Mouse (Mus musculus) heart, embryonic 12.5 days (tissue): Measurements from ENCODE around the gene Agbl1. TPM values are rescaled to one million over a fixed set of nuclear protein-coding genes. Genes with fewer than 3 reads are reported as not detected.

Source experiments
- ATAC-seq: fragments of 200-750 bp; cut with Nextera tagmentation; 2 replicates; pipeline ENCODE4 v1.8.0; 2017; ENCODE audit warnings: moderate TSS enrichment, moderate library complexity; ENCODE audit not compliant: insufficient number of reproducible peaks, low FRiP score
- H3K27ac ChIP-seq: fragments of 300-500 bp; sonication (generic); 2 replicates; pipeline ENCODE4 v1.5.1; 2016; ENCODE audit warnings: mild to moderate bottlenecking, moderate library complexity; ENCODE audit not compliant: poor library complexity, severe bottlenecking
- H3K27me3 ChIP-seq: fragments of 300-500 bp; sonication (generic); replicated peaks from 2 replicates; pipeline ENCODE4 v1.6.1; 2016; ENCODE audit warnings: mild to moderate bottlenecking, moderate library complexity
- H3K36me3 ChIP-seq: fragments of 300-500 bp; sonication (generic); 2 replicates; pipeline ENCODE4 v1.6.1; 2016; ENCODE audit warnings: mild to moderate bottlenecking, moderate library complexity
- H3K4me1 ChIP-seq: fragments of 300-500 bp; sonication (generic); replicated peaks from 2 replicates; pipeline ENCODE4 v1.6.1; 2016; ENCODE audit warnings: mild to moderate bottlenecking
- H3K4me2 ChIP-seq: fragments of 300-500 bp; sonication (generic); 2 replicates; pipeline ENCODE4 v1.6.1; 2016; ENCODE audit warnings: mild to moderate bottlenecking, moderate library complexity
- H3K4me3 ChIP-seq: fragments of 300-500 bp; sonication (generic); 2 replicates; pipeline ENCODE4 v1.5.1; 2016; ENCODE audit warnings: mild to moderate bottlenecking
- H3K9ac ChIP-seq: fragments of 300-500 bp; sonication (generic); 2 replicates; pipeline ENCODE4 v1.6.1; 2016; ENCODE audit warnings: mild to moderate bottlenecking, moderate library complexity
- H3K9me3 ChIP-seq: fragments of 300-500 bp; sonication (generic); replicated peaks from 2 replicates; pipeline ENCODE4 v1.6.1; 2016; ENCODE audit warnings: mild to moderate bottlenecking, moderate library complexity
- WGBS: fragments of 180-500 bp; shearing (Covaris S2); methylation state at CpG from one replicate; pipeline ENCODE4 v1.1.7; 2016; 5-methylcytosine and 5-hydroxymethylcytosine counted together
- polyA plus RNA-seq: library from polyadenylated mRNA; unstranded; fragments of >200 nt; fragmentation: Nextera tagmentation; extraction: Ambion mirVana; gene quantifications from 2 replicates; pipeline ENCODE4 v1.2.1, GENCODE M21; 2016

Gene Agbl1
- polyA plus RNA-seq, 1 experiment from 2014 or later, result not detected

- 53% methylated on average over 2 of the region's 2 CpGs for WGBS
- Histone ChIP-seq H3K4me2 (no peak overlapping the region), H3K9ac (no peak overlapping the region), H3K4me3 (no peak overlapping the region), H3K27ac (no peak overlapping the region), H3K4me1 (no peaks in the 10 kb centered on the region), H3K27me3 (no peaks in the 10 kb centered on the region), H3K9me3 (no peaks in the 10 kb centered on the region), H3K36me3 (no peaks in the 10 kb centered on the region)
- ATAC-seq, result no peak
These were observed 236.7 kb downstream of the Agbl1 start for GRCm38 (mm10) chr7:76466427-76466826.

GRCm38 (mm10) chr7:76474233-76474632 is 244.5 kb downstream of the Agbl1 start:
- Histone ChIP-seq H3K9ac (no peak overlapping the region), H3K27ac (no peak overlapping the region), H3K4me2 (no peak overlapping the region), H3K27me3 (no peaks in the 10 kb centered on the region), H3K9me3 (no peaks in the 10 kb centered on the region), H3K36me3 (no peaks in the 10 kb centered on the region), H3K4me1 (no peaks in the 10 kb centered on the region), H3K4me3 (no peak overlapping the region)
- no peak for ATAC-seq
- 53% methylated on average over 6 of the region's 6 CpGs for WGBS

- no peak overlapping the region for H3K27ac ChIP-seq
- H3K4me1 ChIP-seq, result no peaks in the 10 kb centered on the region
- H3K27me3 ChIP-seq, result no peaks in the 10 kb centered on the region
- no peaks in the 10 kb centered on the region for H3K36me3 ChIP-seq
- 74% methylated on average over 2 of the region's 2 CpGs for WGBS
- H3K4me2 ChIP-seq, result no peak overlapping the region
- no peak overlapping the region for H3K9ac ChIP-seq
- no peak overlapping the region for H3K4me3 ChIP-seq
- H3K9me3 ChIP-seq, result no peaks in the 10 kb centered on the region
- no peak for ATAC-seq
These were observed 255.9 kb downstream of the Agbl1 start for GRCm38 (mm10) chr7:76485546-76485945.

GRCm38 (mm10) chr7:76487519-76487918 is 257.8 kb downstream of the Agbl1 start:
- H3K9ac ChIP-seq, result no peak overlapping the region
- H3K9me3 ChIP-seq, result no peaks in the 10 kb centered on the region
- WGBS, result 75% methylated on average over 5 of the region's 5 CpGs
- no peak overlapping the region for H3K27ac ChIP-seq
- H3K4me3 ChIP-seq, result no peak overlapping the region
- ATAC-seq, result no peak
- no peaks in the 10 kb centered on the region for H3K4me1 ChIP-seq
- no peaks in the 10 kb centered on the region for H3K27me3 ChIP-seq
- no peaks in the 10 kb centered on the region for H3K36me3 ChIP-seq
- H3K4me2 ChIP-seq, result no peak overlapping the region

GRCm38 (mm10) chr7:76524291-76524690 is 294.6 kb downstream of the Agbl1 start:
- Histone ChIP-seq H3K4me3 (no peak overlapping the region), H3K4me1 (no peaks in the 10 kb centered on the region), H3K9me3 (no peaks in the 10 kb centered on the region), H3K9ac (no peak overlapping the region), H3K27ac (no peak overlapping the region), H3K4me2 (no peak overlapping the region), H3K27me3 (no peaks in the 10 kb centered on the region), H3K36me3 (no peaks in the 10 kb centered on the region)
- no peak for ATAC-seq
- WGBS, result 36% methylated on average over 3 of the region's 3 CpGs

- Histone ChIP-seq H3K36me3 (no peaks in the 10 kb centered on the region), H3K9me3 (no peaks in the 10 kb centered on the region), H3K9ac (no peak overlapping the region), H3K27ac (no peak overlapping the region), H3K4me1 (no peaks in the 10 kb centered on the region), H3K4me2 (no peak overlapping the region), H3K27me3 (no peaks in the 10 kb centered on the region), H3K4me3 (no peak overlapping the region)
- ATAC-seq, result no peak
- 66% methylated on average over 2 of the region's 2 CpGs for WGBS
These were observed 316.8 kb downstream of the Agbl1 start for GRCm38 (mm10) chr7:76546456-76546855.

- Histone ChIP-seq H3K36me3 (no peaks in the 10 kb centered on the region), H3K27me3 (no peaks in the 10 kb centered on the region), H3K9ac (no peak overlapping the region), H3K4me1 (no peaks in the 10 kb centered on the region), H3K4me2 (no peak overlapping the region), H3K27ac (no peak overlapping the region), H3K4me3 (no peak overlapping the region), H3K9me3 (no peaks in the 10 kb centered on the region)
- no peak for ATAC-seq
These were observed 317.6 kb downstream of the Agbl1 start for GRCm38 (mm10) chr7:76547313-76547712.

GRCm38 (mm10) chr7:76551860-76552259 is 322.2 kb downstream of the Agbl1 start:
- Histone ChIP-seq H3K4me3 (no peak overlapping the region), H3K4me2 (no peak overlapping the region), H3K9ac (no peak overlapping the region), H3K36me3 (no peaks in the 10 kb centered on the region), H3K4me1 (no peaks in the 10 kb centered on the region), H3K27me3 (no peaks in the 10 kb centered on the region), H3K27ac (no peak overlapping the region), H3K9me3 (no peaks in the 10 kb centered on the region)
- no peak for ATAC-seq
- 83% methylated on average over 3 of the region's 3 CpGs for WGBS

GRCm38 (mm10) chr7:76560564-76561258 is 331.0 kb downstream of the Agbl1 start:
- Histone ChIP-seq H3K4me2 (no peak overlapping the region), H3K36me3 (no peaks in the 10 kb centered on the region), H3K4me3 (no peak overlapping the region), H3K27ac (no peak overlapping the region), H3K9me3 (no peaks in the 10 kb centered on the region), H3K27me3 (no peaks in the 10 kb centered on the region), H3K9ac (no peak overlapping the region), H3K4me1 (no peaks in the 10 kb centered on the region)
- ATAC-seq, result no peak

GRCm38 (mm10) chr7:76562506-76562905 is 332.8 kb downstream of the Agbl1 start:
- no peak overlapping the region for H3K4me2 ChIP-seq
- ATAC-seq, result no peak
- no peaks in the 10 kb centered on the region for H3K27me3 ChIP-seq
- H3K27ac ChIP-seq, result no peak overlapping the region
- H3K36me3 ChIP-seq, result no peaks in the 10 kb centered on the region
- no peaks in the 10 kb centered on the region for H3K9me3 ChIP-seq
- H3K4me3 ChIP-seq, result no peak overlapping the region
- no peaks in the 10 kb centered on the region for H3K4me1 ChIP-seq
- no peak overlapping the region for H3K9ac ChIP-seq
- 72% methylated on average over 4 of the region's 4 CpGs for WGBS

GRCm38 (mm10) chr7:76594566-76595079 is 364.9 kb downstream of the Agbl1 start:
- Histone ChIP-seq H3K4me2 (no peak overlapping the region), H3K4me1 (0 out of 2 replicates have a peak, but pooled peaks cover 3% of the 10 kb centered on the region), H3K4me3 (no peak overlapping the region), H3K27ac (no peak overlapping the region), H3K9me3 (no peaks in the 10 kb centered on the region), H3K36me3 (no peaks in the 10 kb centered on the region), H3K27me3 (no peaks in the 10 kb centered on the region), H3K9ac (no peak overlapping the region)
- 32% methylated on average over 5 of the region's 5 CpGs for WGBS
- ATAC-seq, result peak; percentile 51; the same call in 1 of the 2 replicates

- no peak overlapping the region for H3K4me3 ChIP-seq
- H3K4me1 ChIP-seq, result 0 out of 2 replicates have a peak, but pooled peaks cover 3% of the 10 kb centered on the region
- H3K9ac ChIP-seq, result no peak overlapping the region
- H3K4me2 ChIP-seq, result no peak overlapping the region
- WGBS, result 63% methylated on average over 2 of the region's 2 CpGs
- no peak overlapping the region for H3K27ac ChIP-seq
- no peaks in the 10 kb centered on the region for H3K9me3 ChIP-seq
- H3K27me3 ChIP-seq, result no peaks in the 10 kb centered on the region
- no peaks in the 10 kb centered on the region for H3K36me3 ChIP-seq
- ATAC-seq, result no peak
These were observed 368.1 kb downstream of the Agbl1 start for GRCm38 (mm10) chr7:76597812-76598211.
